Mouse (Mus musculus): Measurements from ENCODE around the gene March6. TPM values are rescaled to one million over a fixed set of nuclear protein-coding genes. Genes with fewer than 3 reads are reported as not detected.

Gene March6
- total RNA-seq, 1 experiment from 2014 or later, result 34.3 TPM

- ATAC-seq (replicated peaks; ENCODE audit: insufficient number of reproducible peaks, low FRiP score, low TSS enrichment, poor library complexity, severe bottlenecking), result no peak
Measured at GRCm38 (mm10) chr15:31430014-31430413, 100.8 kb downstream of the March6 start.

- no peak for ATAC-seq (replicated peaks; ENCODE audit: insufficient number of reproducible peaks, low FRiP score, low TSS enrichment, poor library complexity, severe bottlenecking)
Measured at GRCm38 (mm10) chr15:31429429-31429828, 101.4 kb downstream of the March6 start.

- ATAC-seq (replicated peaks; ENCODE audit: insufficient number of reproducible peaks, low FRiP score, low TSS enrichment, poor library complexity, severe bottlenecking), result no peak
Measured at GRCm38 (mm10) chr15:31428571-31428970, 102.3 kb downstream of the March6 start.

- no peak for ATAC-seq (replicated peaks; ENCODE audit: insufficient number of reproducible peaks, low FRiP score, low TSS enrichment, poor library complexity, severe bottlenecking)
Measured at GRCm38 (mm10) chr15:31427390-31427789, 103.5 kb downstream of the March6 start.

GRCm38 (mm10) chr15:31426066-31426706, 104.7 kb downstream of the March6 start:
- no peak for ATAC-seq (replicated peaks; ENCODE audit: insufficient number of reproducible peaks, low FRiP score, low TSS enrichment, poor library complexity, severe bottlenecking)

GRCm38 (mm10) chr15:31422649-31423369, 108.0 kb downstream of the March6 start:
- ATAC-seq (replicated peaks; ENCODE audit: insufficient number of reproducible peaks, low FRiP score, low TSS enrichment, poor library complexity, severe bottlenecking), result no peak

- no peak for ATAC-seq (replicated peaks; ENCODE audit: insufficient number of reproducible peaks, low FRiP score, low TSS enrichment, poor library complexity, severe bottlenecking)
Measured at GRCm38 (mm10) chr15:31419037-31419436, 111.8 kb downstream of the March6 start.

GRCm38 (mm10) chr15:31418686-31419024, 112.2 kb downstream of the March6 start:
- ATAC-seq (replicated peaks; ENCODE audit: insufficient number of reproducible peaks, low FRiP score, low TSS enrichment, poor library complexity, severe bottlenecking), result 0 out of 2 replicates have a peak, but pooled peaks have one; percentile 10

- ATAC-seq (replicated peaks; ENCODE audit: insufficient number of reproducible peaks, low FRiP score, low TSS enrichment, poor library complexity, severe bottlenecking), result peak; percentile 83
Measured at GRCm38 (mm10) chr15:31417796-31418685, 112.8 kb downstream of the March6 start.

- ATAC-seq (replicated peaks; ENCODE audit: insufficient number of reproducible peaks, low FRiP score, low TSS enrichment, poor library complexity, severe bottlenecking), result no peak
Measured at GRCm38 (mm10) chr15:31417409-31417795, 113.5 kb downstream of the March6 start.

GRCm38 (mm10) chr15:31415181-31415580, 115.7 kb downstream of the March6 start:
- no peak for ATAC-seq (replicated peaks; ENCODE audit: insufficient number of reproducible peaks, low FRiP score, low TSS enrichment, poor library complexity, severe bottlenecking)

GRCm38 (mm10) chr15:31414179-31414898, 116.5 kb downstream of the March6 start:
- ATAC-seq (replicated peaks; ENCODE audit: insufficient number of reproducible peaks, low FRiP score, low TSS enrichment, poor library complexity, severe bottlenecking), result no peak

- no peak for ATAC-seq (replicated peaks; ENCODE audit: insufficient number of reproducible peaks, low FRiP score, low TSS enrichment, poor library complexity, severe bottlenecking)
Measured at GRCm38 (mm10) chr15:31413662-31414061, 117.2 kb downstream of the March6 start.

GRCm38 (mm10) chr15:31412933-31413332, 117.9 kb downstream of the March6 start:
- peak; percentile 60 for ATAC-seq (replicated peaks; ENCODE audit: insufficient number of reproducible peaks, low FRiP score, low TSS enrichment, poor library complexity, severe bottlenecking)

- no peak for ATAC-seq (replicated peaks; ENCODE audit: insufficient number of reproducible peaks, low FRiP score, low TSS enrichment, poor library complexity, severe bottlenecking)
Measured at GRCm38 (mm10) chr15:31412436-31412835, 118.4 kb downstream of the March6 start.

- no peak for ATAC-seq (replicated peaks; ENCODE audit: insufficient number of reproducible peaks, low FRiP score, low TSS enrichment, poor library complexity, severe bottlenecking)
Measured at GRCm38 (mm10) chr15:31407490-31407889, 123.4 kb downstream of the March6 start.

GRCm38 (mm10) chr15:31406881-31407280, 124.0 kb downstream of the March6 start:
- ATAC-seq (replicated peaks; ENCODE audit: insufficient number of reproducible peaks, low FRiP score, low TSS enrichment, poor library complexity, severe bottlenecking), result no peak

All from monocyte, adult 5-6 weeks (primary cell).